Mouse (Mus musculus) E14TG2a.4 (cell line): ENCODE measurements around the gene Oprl1.

ENCODE experiments used
- CTCF ChIP-seq: conservative IDR thresholded peaks from 2 replicates; pipeline ENCODE4 v1.5.1; 2014; ENCODE audit warnings: low read length
- NANOG ChIP-seq: IDR thresholded peaks from 2 replicates; pipeline ENCODE4 v1.6.1; 2014; ENCODE audit warnings: borderline replicate concordance, low read length, mixed read lengths

DNA sequence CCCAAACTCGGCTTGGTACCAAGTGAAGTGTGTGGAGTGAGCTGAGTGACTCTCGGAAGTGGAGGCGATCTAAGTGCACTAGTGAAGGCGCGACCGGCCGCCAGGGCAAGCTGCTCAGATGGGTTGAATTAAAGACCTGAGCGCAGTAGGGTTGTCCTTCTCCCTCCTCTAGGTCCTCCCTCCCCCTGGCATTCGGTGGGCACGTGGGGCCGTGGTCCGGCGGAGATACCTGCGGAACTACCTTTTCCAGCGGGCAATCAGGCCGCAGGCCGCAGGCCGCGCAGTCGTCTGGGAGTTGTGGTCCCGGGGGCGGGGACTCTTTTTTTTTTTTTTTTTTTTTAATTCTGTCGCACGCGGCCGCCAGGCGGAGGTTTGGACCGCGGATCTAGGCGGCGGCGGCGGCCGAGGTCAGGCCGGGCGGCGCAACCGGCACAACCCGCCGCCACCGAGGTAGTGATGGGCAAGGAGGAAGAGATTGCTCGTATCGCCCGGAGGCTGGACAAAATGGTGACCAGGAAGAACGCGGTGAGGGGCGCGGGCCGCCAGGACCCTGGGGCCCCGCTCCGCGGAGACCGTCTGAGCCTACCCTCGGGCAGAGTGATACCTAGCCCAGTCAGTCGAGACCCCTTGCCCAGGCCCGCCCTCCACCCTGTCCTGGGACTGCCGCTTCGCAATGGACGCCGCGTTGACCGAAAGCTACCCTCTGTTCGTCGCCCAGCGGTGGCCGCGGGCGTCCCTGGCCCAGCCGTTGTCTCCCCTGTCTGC lies 34.7 kb upstream of the Oprl1 start, which contains the start of gene Tcea2:
- no peak for TF ChIP-seq CTCF
- no peak for TF ChIP-seq NANOG
